Mouse (Mus musculus) telencephalon, adult 2 months (tissue): ENCODE measurements around the gene Aipl1.

Source experiments
- DNase-seq: peaks from one replicate; pipeline ENCODE4 v3.0.0-alpha.2; 2011; ENCODE audit warnings: low read depth, low spot score

The Aipl1 gene

DNA sequence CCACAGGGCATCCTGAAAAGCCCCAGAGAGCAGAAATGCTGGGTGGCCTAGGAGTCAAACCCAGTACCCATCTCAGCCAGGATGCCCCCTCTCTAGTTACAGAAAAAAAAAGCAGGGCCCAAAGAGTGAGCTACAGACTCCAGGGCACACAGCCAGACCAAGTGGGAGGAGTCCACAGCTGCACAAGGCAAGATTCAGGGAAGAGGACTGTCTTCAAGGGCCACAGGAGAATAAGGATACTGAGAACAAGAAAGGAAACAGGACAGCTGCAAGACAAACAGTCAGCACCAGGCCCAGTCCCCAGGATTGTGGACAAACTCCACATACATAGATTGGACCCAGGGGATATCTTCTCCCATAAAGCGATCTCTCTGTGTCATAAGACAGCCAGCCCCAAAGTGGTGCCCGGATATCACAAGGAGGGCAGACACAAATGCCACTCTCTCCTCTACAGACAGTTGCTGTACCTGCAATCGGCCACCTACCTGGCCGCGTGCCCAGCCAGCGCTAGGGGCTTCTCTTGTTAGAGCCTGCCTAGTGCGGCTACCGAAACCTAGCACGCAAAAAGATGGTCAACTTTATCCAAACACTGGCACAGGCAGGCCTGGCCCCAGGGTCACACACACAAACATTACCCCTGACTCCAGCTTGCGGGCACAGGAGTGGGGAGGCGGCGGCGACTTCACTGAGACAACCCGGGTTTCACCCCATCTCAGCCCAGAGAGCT is 13.0 kb upstream of the Aipl1 start:
- no peak for DNase-seq

DNA sequence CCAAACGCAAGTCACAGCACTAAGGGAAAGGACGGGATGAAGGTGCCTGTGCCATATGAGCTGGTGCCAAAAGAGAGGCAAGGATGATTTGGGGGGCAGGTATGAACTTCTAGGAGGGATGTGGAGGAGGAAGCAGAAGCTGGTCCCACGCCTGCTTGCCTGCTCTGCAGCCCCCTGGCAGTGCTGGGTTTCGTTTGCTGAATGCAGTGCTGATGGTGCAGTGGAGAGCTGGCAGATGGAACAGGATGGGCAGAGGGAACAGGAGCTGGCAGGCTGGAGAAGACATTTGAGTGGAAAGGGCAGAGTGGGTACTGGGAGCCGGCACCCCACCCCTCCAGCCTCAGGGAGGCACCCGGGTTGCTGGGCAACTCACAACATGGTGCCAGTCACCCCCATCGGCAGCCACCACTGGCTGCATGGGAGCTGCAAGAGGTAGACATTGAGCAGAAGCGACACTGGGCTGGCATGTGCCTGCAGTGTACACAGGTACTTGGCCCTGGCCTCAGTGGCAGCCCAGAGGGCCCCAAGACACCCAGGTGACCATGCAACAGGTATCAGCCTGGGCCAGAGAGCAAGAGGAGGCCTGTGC is 12.0 kb upstream of the Aipl1 start:
- DNase-seq: no peak

DNA sequence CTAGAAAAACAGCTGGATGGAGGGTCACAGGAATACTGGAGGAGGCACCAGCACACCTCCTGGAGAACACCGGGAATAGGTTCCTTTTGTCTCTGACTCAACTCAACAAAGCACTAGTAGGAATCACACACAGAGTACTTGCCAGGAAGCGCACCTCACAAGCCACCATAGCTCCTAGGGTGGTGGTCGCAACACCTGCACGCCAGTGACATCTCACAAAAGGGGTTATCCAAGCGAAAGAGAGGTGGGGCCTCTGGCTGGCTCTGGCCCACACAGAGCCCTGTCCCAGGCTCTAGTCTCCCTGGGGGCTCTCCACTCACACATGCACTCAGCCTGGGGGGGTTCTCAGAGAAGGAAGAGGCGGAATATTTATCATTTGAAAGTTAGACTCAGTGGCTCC is 11.4 kb upstream of the Aipl1 start:
- no peak for DNase-seq

DNA sequence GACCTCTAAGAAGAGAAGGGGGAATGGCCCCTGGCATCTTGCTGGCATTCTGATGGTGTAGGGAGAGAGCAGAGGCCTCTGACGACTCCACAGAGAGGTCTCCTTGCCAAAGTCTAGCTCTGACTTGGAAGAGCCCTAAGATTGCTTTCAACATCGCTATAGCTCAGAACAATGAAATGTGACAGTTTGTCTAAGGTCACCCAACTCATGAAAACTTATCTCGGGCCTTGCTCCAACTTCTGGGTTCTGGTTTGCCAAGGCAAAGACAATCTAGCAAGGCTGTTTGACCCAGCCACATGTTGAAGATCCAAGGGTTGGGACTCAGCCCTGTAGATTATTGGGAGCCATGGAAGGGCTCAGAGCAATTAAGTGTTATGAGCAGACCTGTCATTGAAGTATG is 6.9 kb upstream of the Aipl1 start:
- no peak for DNase-seq

GRCm38 (mm10) chr11:72042631-72043030 is 5.3 kb upstream of the Aipl1 start:
- no peak for DNase-seq

- no peak for DNase-seq
Observed at GRCm38 (mm10) chr11:72041768-72042607, 4.7 kb upstream of the Aipl1 start, which contains the start of gene Pimreg. Gene Pimreg, plus strand, starts transcription at chr11:72042032.

- DNase-seq: no peak
Observed at GRCm38 (mm10) chr11:72041290-72041767, 4.0 kb upstream of the Aipl1 start.

DNA sequence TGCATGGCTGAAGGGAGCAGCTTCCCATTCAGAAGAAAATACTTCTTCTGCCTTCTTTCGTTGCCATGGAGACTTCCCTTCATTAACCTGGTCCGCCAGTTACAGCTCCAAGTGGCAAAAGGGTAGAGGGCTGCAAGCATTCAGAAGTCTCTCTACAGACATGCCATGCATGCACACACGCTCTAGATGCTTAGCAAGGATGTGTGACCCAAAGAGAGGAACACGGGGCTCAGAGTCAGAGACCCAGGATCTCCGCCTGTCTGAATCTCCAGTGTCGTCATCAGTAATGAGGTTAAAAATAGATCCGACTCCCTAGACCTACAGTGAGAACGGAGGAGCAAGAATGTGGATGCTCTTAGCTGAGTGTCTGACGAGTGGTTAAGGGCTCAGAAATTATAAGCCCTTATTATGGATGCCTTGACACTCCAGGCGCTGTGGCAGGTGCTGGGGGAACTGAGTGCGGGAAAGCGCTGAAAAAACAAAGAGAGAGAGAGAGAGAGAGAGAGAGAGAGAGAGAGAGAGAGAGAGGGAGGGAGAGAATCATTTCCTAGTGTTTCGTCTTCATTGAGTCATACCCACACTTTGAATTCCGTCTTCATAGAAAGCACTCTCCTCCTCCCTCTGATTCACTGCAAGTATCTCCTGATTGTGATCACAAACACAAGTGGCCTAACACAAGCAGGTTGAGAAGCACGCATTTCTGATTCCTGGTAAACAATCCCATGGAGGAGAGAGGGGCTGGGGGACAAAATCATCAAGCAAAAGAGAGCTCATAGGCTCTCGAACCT is 2.5 kb upstream of the Aipl1 start:
- DNase-seq: peak; percentile 46

DNA sequence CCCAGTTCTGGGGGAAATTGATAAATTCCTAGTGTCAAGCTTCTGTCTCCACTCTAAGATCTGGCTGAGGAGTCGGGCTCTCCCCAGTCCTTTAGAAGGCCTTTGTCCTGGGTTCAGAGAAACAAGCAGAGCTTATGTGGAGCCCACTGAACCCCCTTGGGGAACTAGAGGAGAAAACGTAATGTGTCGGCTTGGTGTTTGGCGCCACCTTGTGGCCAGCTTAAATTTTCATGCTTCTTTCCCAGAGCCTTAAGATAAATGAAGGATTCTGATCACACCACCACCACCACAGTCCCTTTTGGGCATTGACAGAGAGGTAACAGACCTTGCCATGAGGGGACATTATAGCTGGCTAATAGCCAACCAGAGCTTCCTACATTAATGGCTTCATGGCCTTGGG is 687 bp upstream of the Aipl1 start:
- no peak for DNase-seq

DNA sequence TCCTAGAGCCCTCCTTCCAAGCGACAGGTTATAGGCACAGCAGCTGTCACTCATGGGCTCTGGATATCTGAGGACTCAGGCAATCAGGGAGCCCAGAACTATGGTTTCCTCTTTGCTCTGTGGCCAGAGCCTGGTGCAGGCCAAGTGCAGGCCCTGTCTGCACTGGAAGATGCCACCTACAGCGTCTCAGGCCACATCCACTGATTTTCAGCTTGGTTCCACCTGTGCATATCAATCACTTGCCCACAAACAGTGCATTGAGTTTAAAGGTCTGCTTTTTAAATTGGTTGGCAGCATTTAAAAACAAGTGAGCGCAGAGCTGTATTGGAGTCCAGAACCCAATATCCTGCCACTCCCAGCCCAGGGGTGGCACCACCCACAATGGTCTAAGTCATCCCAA is 4.7 kb downstream of the Aipl1 start:
- DNase-seq: no peak

GRCm38 (mm10) chr11:72032091-72032490 is 5.2 kb downstream of the Aipl1 start:
- no peak for DNase-seq

GRCm38 (mm10) chr11:72031353-72031752 is 6.0 kb downstream of the Aipl1 start:
- no peak for DNase-seq

DNA sequence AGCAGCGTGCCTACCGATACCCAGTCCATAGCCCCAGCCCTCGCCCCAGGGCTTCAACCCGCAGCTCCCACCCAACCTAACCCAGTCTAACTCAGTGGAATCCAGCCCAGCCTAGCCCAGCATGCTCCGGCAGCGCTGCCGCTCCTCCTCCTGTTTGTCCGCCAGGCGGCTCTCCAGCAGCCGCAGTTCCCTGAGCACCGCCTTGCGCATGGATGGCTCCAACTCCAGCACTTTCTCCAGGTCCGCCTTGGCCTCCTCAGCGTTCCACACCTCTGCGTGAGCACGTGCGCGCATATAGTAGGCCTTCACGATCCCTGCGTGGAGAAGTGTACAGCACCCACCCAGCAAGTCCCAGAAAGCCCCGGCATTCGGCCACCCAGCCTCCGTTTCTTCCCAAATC is 8.2 kb downstream of the Aipl1 start:
- no peak for DNase-seq

GRCm38 (mm10) chr11:72027836-72028235 is 9.5 kb downstream of the Aipl1 start:
- DNase-seq: no peak

- DNase-seq: no peak
Observed at GRCm38 (mm10) chr11:72026516-72026915, 10.8 kb downstream of the Aipl1 start.

DNA sequence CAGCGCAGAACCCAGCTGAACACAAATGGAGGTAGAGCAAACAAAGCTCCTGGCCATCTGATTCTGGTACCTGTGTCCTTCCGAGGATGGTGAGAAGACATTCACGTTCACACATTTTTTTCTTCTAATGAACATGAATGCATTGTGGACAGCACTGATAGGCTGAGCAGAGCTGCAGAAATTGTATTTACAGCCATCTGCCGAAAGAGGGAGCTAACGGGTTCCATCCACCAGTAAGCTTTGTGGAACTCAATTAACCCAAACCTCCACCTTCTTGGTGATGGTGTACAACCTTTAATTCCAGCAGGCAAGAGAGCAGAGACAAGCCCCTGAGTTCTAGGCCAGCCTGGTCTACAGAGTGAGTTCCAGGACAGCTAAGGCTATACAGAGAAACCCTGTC is 11.5 kb downstream of the Aipl1 start:
- DNase-seq: no peak

DNA sequence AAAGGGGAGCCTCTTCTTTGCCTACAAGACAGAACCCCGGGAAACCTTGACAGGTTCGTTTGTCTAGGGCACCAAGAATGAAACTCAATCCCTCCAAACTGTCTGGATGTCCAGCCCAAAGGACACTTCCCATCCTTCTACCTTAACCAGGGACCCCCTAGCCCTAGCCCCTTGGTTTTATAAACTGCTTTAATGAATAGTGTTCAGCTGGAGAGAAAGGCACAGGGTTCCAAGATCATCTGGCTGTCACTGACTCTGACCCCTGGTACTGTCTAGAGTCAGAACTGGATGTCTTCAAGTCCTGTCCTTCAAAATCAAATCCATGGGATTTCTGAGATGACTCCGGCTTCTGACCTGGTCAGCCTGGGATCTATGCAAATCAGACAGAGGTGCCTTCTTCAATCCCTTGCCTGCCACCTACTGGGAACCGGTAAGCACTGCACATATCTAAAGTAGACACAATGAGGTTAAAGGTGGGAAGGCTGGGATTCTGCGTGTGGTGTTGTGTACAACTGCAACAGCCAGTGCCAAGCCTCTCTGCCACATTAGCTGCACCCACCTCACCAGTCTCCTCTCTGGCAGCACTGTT is 13.0 kb downstream of the Aipl1 start:
- DNase-seq: no peak

- DNase-seq: no peak
Observed at GRCm38 (mm10) chr11:72023581-72023980, 13.7 kb downstream of the Aipl1 start.

- no peak for DNase-seq
Observed at GRCm38 (mm10) chr11:72022827-72023226, 14.5 kb downstream of the Aipl1 start.

DNA sequence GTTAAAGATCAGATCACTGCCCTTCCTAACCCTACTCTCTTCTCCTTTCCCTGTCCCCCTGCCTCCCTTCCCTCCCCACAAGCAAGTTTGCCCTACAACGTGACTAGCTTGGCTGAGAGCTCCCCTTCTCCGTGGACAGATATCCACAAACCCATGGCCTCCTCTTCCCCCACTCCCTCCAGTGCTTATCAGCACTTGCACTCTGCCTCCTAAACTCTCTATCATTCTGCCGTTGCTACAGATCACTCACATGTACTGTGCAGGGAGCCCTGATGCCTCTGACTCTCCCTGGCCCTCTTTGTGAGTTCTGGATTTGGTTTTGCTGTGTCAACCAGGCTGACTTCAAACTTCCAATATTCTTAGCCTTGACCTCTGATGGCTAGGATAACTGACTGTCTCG is 16.3 kb downstream of the Aipl1 start:
- DNase-seq: no peak

- DNase-seq: no peak
Observed at GRCm38 (mm10) chr11:72017253-72017601, 20.1 kb downstream of the Aipl1 start.
